Mouse (Mus musculus) large intestine, adult 2 months (tissue): ENCODE results near the gene Rln1. TPM values are rescaled to one million over a fixed set of nuclear protein-coding genes. Genes with fewer than 3 reads are reported as not detected.

ENCODE experiments used
- DNase-seq: peaks from one replicate; pipeline ENCODE4 v3.0.0-alpha.2; 2012; ENCODE audit warnings: low read depth, low spot score
- WGBS: fragments of 180-500 bp; shearing (Covaris S2); methylation state at CpG from one replicate; pipeline ENCODE4 v1.1.7; 2018; 5-methylcytosine and 5-hydroxymethylcytosine counted together
- polyA plus RNA-seq: library from polyadenylated mRNA; depleted of rRNA; stranded (reverse); fragments of >200 nt; gene quantifications from 2 replicates; pipeline ENCODE4 v1.2.3, GENCODE M21; 2012; rRNA removed

Rln1 gene
- polyA plus RNA-seq, 1 experiment = not detected

DNA sequence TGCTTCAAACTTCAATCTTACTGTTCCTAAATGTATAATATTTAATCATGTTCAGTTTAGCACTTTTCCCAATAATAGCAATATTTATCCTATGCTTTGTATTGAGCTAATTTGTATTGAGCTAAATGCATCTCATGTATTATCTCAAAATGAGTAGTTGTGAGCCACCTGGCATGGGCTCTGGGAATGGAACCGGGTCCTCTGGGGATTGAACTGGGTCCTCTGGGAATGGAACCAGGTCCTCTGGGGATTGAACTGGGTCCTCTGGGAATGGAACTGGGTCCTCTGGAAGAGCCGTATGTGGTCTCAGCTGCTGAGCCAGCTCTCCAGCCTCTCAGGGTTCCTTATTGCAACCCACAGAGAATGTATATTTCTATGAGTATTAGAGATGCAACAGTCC lies 32.4 kb downstream of the Rln1 start:
- DNase-seq = no peak
- 90% methylated on average over 2 of the region's 2 CpGs for WGBS

DNA sequence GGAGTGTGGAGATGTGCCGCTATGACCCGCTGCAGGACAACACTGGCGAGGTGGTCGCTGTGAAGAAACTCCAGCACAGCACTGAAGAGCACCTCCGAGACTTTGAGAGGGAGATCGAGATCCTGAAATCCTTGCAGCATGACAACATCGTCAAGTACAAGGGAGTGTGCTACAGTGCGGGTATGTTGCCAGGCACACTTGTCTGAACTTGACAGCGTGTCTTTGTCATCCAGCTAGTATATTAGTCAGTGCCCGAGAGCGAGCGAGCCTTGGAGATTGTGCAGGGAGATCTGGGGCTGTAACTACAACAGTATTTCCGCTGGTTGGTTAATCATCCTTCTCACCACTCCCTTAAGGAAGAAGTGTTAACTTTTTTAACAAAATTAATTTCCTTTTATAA lies 33.6 kb downstream of the Rln1 start:
- DNase-seq = no peak
- 93% methylated on average over 13 of the region's 13 CpGs for WGBS

DNA sequence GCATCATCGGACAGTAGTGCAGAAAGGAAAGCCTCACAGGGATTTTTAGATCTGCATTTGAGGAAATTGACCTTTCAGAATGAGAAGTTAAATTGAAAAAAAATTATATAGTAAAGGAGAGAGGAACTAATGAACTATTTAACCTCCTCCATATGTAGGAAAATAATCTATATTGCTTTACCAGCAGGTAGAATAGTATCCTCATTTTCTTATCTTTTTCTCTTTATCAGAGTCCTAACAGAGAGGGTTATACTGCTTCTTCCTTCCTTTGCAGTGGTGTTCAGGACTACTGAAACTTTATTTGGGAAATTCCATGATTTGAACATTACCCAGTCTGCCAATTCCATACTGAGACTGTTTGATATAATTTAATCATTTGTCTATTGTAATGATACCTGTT lies 37.1 kb downstream of the Rln1 start:
- DNase-seq = no peak
- 90% methylated on average over 1 of the region's 1 CpGs for WGBS

DNA sequence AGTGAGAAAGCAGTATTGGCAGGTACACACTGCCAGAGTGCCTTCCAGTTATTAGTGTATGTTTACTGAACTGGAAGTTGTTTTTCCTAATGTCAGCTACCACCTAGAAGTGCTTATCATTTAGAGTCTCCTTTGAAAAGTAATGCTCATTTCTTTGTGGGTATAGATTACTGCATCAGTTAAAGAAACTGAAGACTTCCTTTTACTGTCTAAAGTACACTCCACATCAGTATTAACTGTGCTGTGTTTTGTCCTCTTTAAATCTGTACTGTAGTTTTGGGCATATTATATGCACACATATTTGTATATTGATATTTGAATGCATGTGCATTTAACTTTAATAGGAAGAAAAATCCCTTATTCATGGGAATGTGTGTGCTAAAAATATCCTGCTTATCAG lies 38.3 kb downstream of the Rln1 start:
- no peak for DNase-seq

DNA sequence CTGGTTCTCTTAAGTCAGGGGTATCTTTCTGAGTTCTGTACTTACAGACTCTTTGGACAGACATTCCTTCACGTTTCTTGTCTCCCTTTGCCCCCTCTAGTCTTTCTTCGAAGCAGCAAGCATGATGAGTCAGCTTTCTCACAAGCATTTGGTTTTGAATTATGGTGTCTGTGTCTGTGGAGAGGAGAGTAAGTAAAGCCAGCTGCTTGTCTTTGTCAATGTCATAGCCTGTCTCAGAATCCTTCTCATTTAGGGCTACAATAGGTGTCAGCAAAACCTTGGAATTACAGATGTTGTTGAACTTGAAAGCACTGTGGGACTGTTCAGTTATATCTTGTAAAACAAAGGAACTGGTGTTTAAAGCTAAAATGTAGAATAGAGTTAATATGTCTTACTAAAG lies 39.7 kb downstream of the Rln1 start:
- 70% methylated on average over 2 of the region's 2 CpGs for WGBS
- DNase-seq = no peak

DNA sequence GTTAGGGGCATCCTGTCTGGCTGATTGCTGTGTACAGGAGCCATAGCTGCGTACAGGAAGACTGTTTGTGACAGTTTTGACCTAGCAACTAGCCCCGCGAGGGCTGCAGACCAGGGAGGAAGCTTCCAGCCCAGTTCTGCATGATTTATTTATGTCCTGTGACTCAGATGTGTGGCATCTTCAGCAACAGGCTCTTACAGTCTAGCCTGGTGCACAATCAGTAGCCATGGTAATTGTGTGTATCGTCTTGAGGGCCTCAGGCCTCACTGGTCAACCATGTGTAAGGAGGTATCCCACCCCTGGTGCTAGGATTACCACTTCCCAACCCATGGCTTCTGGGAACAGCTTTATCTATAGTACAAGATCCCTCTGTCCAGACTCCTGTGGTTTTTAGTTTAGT lies 41.9 kb downstream of the Rln1 start:
- 72% methylated on average over 4 of the region's 4 CpGs for WGBS

DNA sequence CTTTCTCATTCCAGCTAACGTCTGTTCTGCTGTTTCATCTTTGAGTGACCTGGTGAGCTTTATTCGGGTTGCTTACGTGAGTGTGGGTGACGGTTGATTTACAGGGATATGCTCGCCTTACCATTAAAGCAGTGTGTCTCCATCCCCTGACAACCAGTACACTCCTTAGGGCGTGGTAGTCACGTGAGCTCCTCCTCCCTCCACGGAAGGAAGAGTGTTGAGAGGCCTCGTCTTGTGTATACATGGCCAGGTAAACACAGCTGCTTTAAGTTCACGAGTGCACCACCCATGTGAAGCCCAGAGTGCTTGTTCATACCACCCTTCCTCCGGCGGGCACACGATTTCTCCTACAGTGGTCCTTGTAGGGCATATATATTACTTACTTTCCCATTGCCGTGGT lies 42.9 kb downstream of the Rln1 start:
- WGBS = 29% methylated on average over 14 of the region's 14 CpGs
- DNase-seq = peak; percentile 84

More for the DNA sequence above, 41.9 kb downstream of the Rln1 start:
- DNase-seq = no peak

DNA sequence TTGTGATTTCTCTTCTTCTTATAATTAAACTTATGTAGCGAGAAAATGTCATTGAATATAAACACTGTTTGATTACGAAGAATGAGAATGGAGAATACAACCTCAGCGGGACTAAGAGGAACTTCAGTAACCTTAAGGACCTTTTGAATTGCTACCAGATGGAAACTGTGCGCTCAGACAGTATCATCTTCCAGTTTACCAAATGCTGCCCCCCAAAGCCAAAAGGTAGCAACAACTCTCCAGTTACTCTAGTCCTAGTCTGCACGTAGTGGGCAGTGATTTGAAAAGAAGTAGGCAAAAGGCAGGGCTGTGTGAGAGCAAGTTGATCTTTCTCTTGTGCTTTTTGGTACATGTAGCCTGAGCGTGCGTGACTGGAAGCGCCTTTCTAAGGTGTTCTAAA lies 46.6 kb downstream of the Rln1 start:
- WGBS = 82% methylated on average over 8 of the region's 8 CpGs
- no peak for DNase-seq

DNA sequence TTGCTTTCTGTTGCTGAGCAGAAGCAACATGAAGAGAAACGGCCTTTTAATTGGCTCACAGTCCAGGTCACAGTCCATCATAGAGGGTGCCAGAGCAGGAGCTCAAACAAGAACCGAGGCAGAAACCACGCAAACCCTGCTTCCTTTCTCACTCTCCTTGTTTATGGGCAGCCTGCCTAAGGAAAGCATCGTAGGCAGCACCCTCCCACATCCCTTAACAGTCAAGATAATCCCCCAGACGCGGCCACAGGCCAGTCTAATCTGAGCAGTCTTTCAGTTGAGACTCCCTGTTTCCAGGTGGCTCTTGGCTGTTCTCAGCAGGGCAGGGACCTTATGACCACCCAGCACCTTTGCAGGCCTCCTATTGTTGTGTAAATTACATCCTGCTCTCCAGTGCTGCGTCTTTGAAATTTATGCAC lies 49.0 kb downstream of the Rln1 start:
- WGBS = 63% methylated on average over 7 of the region's 7 CpGs
- no peak for DNase-seq

Other genes starting within 250 kb of the Rln1 start
- 16.4 and 17.5 TPM in 2 replicates for gene Rcl1, start 233.3 kb downstream of the Rln1 start, polyA plus RNA-seq
- 8.5 and 16.9 TPM in 2 replicates for gene Jak2, start 82.8 kb downstream of the Rln1 start, polyA plus RNA-seq
- gene Insl6, start 9.3 kb downstream of the Rln1 start, polyA plus RNA-seq = 17.1 and 26.8 TPM in 2 replicates
- gene Plgrkt, start 32.7 kb upstream of the Rln1 start, polyA plus RNA-seq = 32.2 and 51.7 TPM in 2 replicates
- 4.6 and 7.1 TPM in 2 replicates for gene Cd274, start 32.8 kb upstream of the Rln1 start, polyA plus RNA-seq
- 0.45 and 1.3 TPM in 2 replicates for gene Pdcd1lg2, start 76.2 kb upstream of the Rln1 start, polyA plus RNA-seq
- gene Ric1, start 187.6 kb upstream of the Rln1 start, polyA plus RNA-seq = 4.9 and 9.8 TPM in 2 replicates